Mouse (Mus musculus) urinary bladder, adult 2 months (tissue): ENCODE results near the gene Chrd. TPM values are rescaled to one million over a fixed set of nuclear protein-coding genes. Genes with fewer than 3 reads are reported as not detected.

Source experiments
- DNase-seq: peaks from one replicate; pipeline ENCODE4 v3.0.0; 2022; ENCODE audit warnings: low spot score
- polyA plus RNA-seq: library from polyadenylated mRNA; depleted of rRNA; stranded (reverse); fragments of >200 nt; gene quantifications from 2 replicates; pipeline ENCODE4 v1.2.3, GENCODE M21; 2012

Gene Chrd
- polyA plus RNA-seq, 1 experiment, result 18.5 TPM

GRCm38 (mm10) chr16:20710810-20711209, 22.1 kb upstream of the Chrd start:
- DNase-seq, result no peak

- no peak for DNase-seq
These were observed 20.7 kb upstream of the Chrd start for GRCm38 (mm10) chr16:20712190-20712589.

- DNase-seq, result no peak
These were observed 20.0 kb upstream of the Chrd start for GRCm38 (mm10) chr16:20712889-20713288.

GRCm38 (mm10) chr16:20714307-20715080, 18.4 kb upstream of the Chrd start:
- no peak for DNase-seq

GRCm38 (mm10) chr16:20715161-20715560, 17.8 kb upstream of the Chrd start:
- no peak for DNase-seq

GRCm38 (mm10) chr16:20715566-20715965, 17.4 kb upstream of the Chrd start:
- no peak for DNase-seq

- DNase-seq, result peak; percentile 76
These were observed 16.7 kb upstream of the Chrd start for GRCm38 (mm10) chr16:20715976-20716840.

- no peak for DNase-seq
These were observed 16.1 kb upstream of the Chrd start for GRCm38 (mm10) chr16:20716841-20717180.

- DNase-seq, result peak; percentile 95
These were observed 15.5 kb upstream of the Chrd start, which contains the start of the genes Polr2h and Clcn2 for GRCm38 (mm10) chr16:20717181-20717977. Gene Polr2h, plus strand, starts transcription at chr16:20717665. Gene Clcn2, minus strand, starts transcription at chr16:20717746.

GRCm38 (mm10) chr16:20717978-20718670, 14.8 kb upstream of the Chrd start:
- no peak for DNase-seq

- DNase-seq, result no peak
These were observed 11.1 kb upstream of the Chrd start for GRCm38 (mm10) chr16:20721808-20722207.

- no peak for DNase-seq
These were observed 10.2 kb upstream of the Chrd start for GRCm38 (mm10) chr16:20722736-20723135.

- no peak for DNase-seq
These were observed 9.7 kb upstream of the Chrd start for GRCm38 (mm10) chr16:20723247-20723646.

- DNase-seq, result no peak
These were observed 8.6 kb upstream of the Chrd start for GRCm38 (mm10) chr16:20724338-20724748.

- no peak for DNase-seq
These were observed 7.6 kb upstream of the Chrd start for GRCm38 (mm10) chr16:20725321-20725720.

GRCm38 (mm10) chr16:20725750-20726149, 7.2 kb upstream of the Chrd start:
- DNase-seq, result no peak

GRCm38 (mm10) chr16:20726384-20726783, 6.5 kb upstream of the Chrd start:
- DNase-seq, result no peak

- DNase-seq, result no peak
These were observed 2.6 kb upstream of the Chrd start for GRCm38 (mm10) chr16:20730293-20730711.

- no peak for DNase-seq
These were observed 1.2 kb upstream of the Chrd start for GRCm38 (mm10) chr16:20731688-20732087.

- DNase-seq, result no peak
These were observed 539 bp upstream of the Chrd start for GRCm38 (mm10) chr16:20732251-20732924.
